Mouse (Mus musculus) left cerebral cortex, postnatal 4 days (tissue): ENCODE results near the gene Slc2a4. TPM values are rescaled to one million over a fixed set of nuclear protein-coding genes. Genes with fewer than 3 reads are reported as not detected.

ENCODE experiments used
- DNase-seq: peaks from one replicate; pipeline ENCODE4 v3.0.0-alpha.2; 2022
- intact Hi-C: fragments of 180-260 bp; cut with DNase I; formaldehyde crosslinking; loops from one replicate; pipeline ENCODE4 v1.15.1; 2025
- microRNA-seq: library from miRNA; unstranded; fragments of <30 nt; microRNA quantifications from one replicate; pipeline ENCODE4 v1.2.0, GENCODE M21; 2022
- total RNA-seq, 2 experiments: library from RNA; stranded (reverse); gene quantifications; 2 replicates each; pipeline ENCODE4 v1.2.3; 2021

Gene Slc2a4
- total RNA-seq, 2 experiments from 2014 or later, result 1.7 to 3.2 TPM

DNA sequence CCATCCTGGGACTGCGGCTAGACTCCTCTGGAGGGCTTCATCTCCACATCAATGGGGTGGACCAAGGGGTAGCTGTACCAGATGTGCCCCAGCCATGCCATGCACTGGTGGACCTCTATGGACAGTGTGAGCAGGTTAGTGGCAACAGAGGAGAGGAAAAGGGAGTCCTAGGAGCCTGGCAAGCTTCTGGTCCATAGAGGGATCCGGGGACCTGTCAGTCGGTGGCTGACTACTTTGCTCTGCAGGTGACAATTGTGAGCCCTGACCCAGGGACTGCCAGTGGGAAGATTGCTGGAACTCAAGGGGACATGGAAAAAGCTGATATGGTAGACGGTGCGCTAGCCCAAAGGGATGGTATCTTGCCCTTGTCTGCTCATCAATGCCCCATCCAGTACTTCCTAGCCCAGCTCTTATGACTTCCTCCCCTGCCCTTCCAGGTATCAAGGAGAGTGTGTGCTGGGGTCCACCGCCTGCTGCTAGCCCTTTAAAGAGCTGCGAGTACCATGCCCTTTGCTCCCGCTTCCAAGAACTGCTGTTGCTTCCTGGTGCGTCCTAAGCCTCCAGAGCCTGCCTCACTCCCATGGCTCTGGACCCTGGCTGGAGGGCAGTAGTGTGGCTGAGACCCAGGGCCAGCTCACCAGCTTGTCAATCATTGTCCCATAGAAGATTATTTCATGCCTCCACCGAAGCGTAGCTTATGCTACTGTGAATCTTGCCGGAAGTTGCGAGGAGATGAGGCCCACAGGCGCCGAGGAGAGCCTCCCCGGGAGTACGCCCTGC lies 37.0 kb downstream of the Slc2a4 start:
- intact Hi-C loops, result no loop called here
- no peak for DNase-seq

GRCm38 (mm10) chr11:69910177-69910576 lies 37.8 kb downstream of the Slc2a4 start:
- no peak for DNase-seq
- intact Hi-C loops, result no loop called here

GRCm38 (mm10) chr11:69909174-69909573 lies 38.8 kb downstream of the Slc2a4 start:
- intact Hi-C loops, result no loop called here
- no peak for DNase-seq

DNA sequence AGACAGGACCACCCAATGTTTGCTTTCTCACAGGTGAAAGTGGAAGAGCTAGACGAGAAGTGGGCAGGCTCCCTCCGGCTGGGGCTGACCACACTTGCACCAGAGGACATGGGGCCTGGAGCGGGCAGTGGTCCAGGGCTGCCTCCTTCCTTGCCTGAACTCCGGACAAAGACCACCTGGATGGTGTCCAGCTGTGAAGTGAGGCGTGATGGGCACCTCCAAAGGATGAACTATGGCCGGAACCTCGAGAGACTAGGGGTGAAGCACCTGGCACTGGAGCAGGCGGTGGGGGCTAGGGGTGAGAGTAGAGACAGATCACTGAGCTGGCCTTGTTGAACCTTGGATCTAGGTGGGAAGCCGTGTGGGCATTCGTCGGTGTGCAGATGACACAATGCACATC lies 39.3 kb downstream of the Slc2a4 start:
- DNase-seq, result no peak
- intact Hi-C loops, result no loop called here

- DNase-seq, result no peak
- intact Hi-C loops, result no loop called here
Observed at GRCm38 (mm10) chr11:69904311-69904710, 43.7 kb downstream of the Slc2a4 start.

GRCm38 (mm10) chr11:69902972-69903371 lies 45.0 kb downstream of the Slc2a4 start:
- DNase-seq, result no peak
- intact Hi-C loops, result no loop called here

- intact Hi-C loops, result no loop called here
- no peak for DNase-seq
Observed at GRCm38 (mm10) chr11:69901993-69902392, 46.0 kb downstream of the Slc2a4 start.

DNA sequence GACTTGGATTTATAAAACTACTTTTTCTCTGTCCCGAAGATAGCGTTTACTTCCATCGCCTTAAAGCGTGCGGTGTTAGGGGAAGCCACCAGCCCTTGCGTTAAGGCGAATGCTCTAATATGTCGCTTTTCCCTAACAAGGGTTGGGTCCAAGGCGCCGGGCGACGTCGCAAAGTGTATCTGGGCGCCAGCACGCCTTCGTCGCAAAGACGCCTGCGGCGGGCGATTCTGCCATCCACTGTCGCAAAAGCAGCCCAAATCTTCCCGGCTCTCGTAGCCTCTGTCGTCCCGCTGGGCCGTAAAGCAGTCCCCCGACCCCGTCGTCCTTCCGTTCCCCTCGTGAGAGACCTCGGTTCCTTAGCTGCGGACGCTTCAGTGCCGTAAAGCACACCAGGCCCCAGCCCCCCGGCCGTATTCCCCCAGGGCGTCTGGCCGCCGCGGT lies 46.6 kb downstream of the Slc2a4 start:
- intact Hi-C loops, result no loop called here
- DNase-seq, result peak; percentile 97

DNA sequence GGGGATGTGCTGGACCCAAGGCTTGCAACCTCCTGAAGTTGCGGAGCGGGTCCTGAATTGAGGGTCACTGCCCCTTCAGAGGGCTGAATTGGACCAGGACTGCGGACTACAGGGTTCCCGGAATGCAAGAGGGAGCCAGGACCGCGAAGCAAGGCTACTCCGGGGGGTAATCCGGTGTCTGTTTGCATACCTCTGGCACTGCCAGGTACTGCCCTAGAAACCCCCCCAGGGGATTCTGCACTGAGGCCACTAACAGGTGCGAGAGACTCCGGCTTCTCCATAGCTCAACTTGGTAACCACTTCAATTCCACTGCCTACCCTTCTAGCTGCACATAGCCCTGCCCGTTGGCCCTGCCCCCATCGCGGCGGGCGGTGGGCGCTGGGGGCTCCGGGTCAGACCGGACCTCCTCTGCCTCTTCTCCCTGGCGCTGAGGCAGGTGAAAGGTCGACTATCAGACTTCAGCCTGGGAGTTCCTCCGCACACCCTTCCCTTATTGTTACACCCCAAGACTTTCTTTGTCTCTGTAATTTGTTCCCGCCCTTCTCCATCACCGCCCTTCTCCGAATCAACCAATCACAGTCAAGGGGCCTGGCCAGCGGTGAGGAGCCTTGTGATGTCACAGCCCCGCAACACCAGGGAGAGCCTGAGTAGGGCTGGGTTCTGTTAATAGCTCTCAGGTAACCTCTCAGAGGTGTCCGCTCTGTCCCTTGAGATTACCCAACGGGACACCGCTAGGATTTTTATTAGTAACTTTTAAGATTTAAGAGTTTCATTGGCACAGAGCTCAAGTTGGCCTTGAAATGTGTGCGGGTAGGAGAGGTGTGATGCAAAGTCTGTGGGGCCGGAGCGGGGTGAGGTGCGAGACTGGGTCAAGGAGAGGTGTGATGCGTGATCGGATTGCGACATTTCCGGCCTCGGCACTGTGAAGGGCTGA lies 47.2 kb downstream of the Slc2a4 start, which contains the start of the genes 2810408A11Rik and Neurl4:
2810408A11Rik (minus strand) TSS at position 517 of the 935 bp plus-strand sequence.
Neurl4 (plus strand) TSS at position 602 of the 935 bp plus-strand sequence.
- intact Hi-C loops, result no loop called here
- peak; percentile 91 for DNase-seq

DNA sequence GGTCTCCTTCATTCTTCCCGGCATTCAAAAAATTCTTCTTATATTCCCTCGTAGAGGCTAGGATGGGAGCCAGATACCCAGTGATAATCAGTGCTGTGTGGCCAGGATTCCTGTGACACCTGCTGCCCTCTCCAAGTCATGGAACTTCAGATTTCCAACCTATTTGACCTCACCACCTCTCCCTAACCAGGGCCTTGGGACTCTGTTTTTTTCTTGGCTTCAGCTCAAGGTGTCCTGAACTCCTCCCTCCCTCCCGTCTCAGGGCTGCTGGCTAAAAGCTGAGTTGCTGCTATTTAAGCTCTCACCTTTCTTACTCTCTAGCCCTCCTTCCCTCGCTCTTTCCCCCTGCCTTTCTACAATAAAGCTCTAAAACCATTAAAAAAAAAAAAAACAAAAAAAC lies 48.1 kb downstream of the Slc2a4 start:
- intact Hi-C loops, result no loop called here
- DNase-seq, result no peak

GRCm38 (mm10) chr11:69895291-69895690 lies 52.7 kb downstream of the Slc2a4 start, which contains the start of gene Acap1:
TSS of gene Acap1 (minus strand) at chr11:69895539.
- intact Hi-C loops, result no loop called here
- no peak for DNase-seq

DNA sequence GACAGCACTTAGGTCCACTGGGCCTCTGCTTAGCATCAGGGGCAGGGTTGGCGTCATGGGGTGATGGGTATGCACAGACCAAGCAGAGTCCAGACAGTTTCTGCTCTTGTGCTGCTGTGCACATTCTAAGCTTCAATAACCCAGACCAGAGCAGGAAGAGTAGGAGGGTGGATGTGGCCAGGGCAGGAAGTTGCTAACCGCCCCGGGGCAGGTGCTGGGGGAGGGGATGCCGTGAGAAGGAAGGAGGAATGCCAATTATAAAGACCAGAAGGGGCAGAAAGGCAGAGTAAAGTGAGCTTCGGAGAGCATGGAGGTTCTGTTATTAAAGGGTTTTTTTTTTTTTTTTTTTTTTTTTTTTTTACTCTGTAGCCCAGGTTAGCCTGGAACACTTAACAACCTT lies 53.3 kb downstream of the Slc2a4 start:
- intact Hi-C loops, result no loop called here
- no peak for DNase-seq

Small RNA genes within 50 kb of the gene (microRNA-seq; reads per million reads assigned to microRNA genes)
- gene Gm44349, result not detected

Other genes with a start within 250 kb of the Slc2a4 start
- gene Polr2a, start 189.6 kb downstream of the Slc2a4 start, total RNA-seq, result 10 to 100 TPM; 49.6 to 54.6 TPM
- gene Slc35g3, start 186.2 kb downstream of the Slc2a4 start, total RNA-seq, result not detected
- gene Zbtb4, start 182.3 kb downstream of the Slc2a4 start, total RNA-seq, result 10 to 100 TPM; 47.9 to 52.5 TPM
- gene Chrnb1, start 152.2 kb downstream of the Slc2a4 start, total RNA-seq, result 1 to 10 TPM in 1 of 2 experiments, under 1 TPM in 1; 0.48 to 1.5 TPM
- 10 to 100 TPM; 25.2 to 29.6 TPM for gene Fgf11, start 146.3 kb downstream of the Slc2a4 start, total RNA-seq
- not detected for gene Tmem102, start 142.6 kb downstream of the Slc2a4 start, total RNA-seq
- not detected for gene Gm39566, start 132.9 kb downstream of the Slc2a4 start, total RNA-seq
- not detected for gene Spem2, start 129.7 kb downstream of the Slc2a4 start, total RNA-seq
- 1 to 10 TPM in 1 of 2 experiments, under 1 TPM in 1; 0.93 to 1.1 TPM for gene Spem1, start 126.0 kb downstream of the Slc2a4 start, total RNA-seq
- 100 to 1,000 TPM; 237 to 257 TPM for gene Nlgn2, start 110.4 kb downstream of the Slc2a4 start, total RNA-seq
- gene Tmem256, start 109.7 kb downstream of the Slc2a4 start, total RNA-seq, result 100 to 1,000 TPM; 140 to 155 TPM
- gene Plscr3, start 101.8 kb downstream of the Slc2a4 start, total RNA-seq, result 10 to 100 TPM; 46.2 to 52.1 TPM
- not detected for gene Tnk1, start 89.5 kb downstream of the Slc2a4 start, total RNA-seq
- not detected for gene Tmem95, start 70.2 kb downstream of the Slc2a4 start, total RNA-seq
- 1 to 10 TPM in 1 of 2 experiments, under 1 TPM in 1; 0.38 to 1.0 TPM for gene Kctd11, start 66.8 kb downstream of the Slc2a4 start, total RNA-seq
- under 1 TPM; 0.50 to 0.72 TPM for gene Acap1, start 52.6 kb downstream of the Slc2a4 start, total RNA-seq
- gene 2810408A11Rik, start 47.2 kb downstream of the Slc2a4 start, total RNA-seq, result 10 to 100 TPM in 1 of 2 experiments, 1 to 10 TPM in 1; 8.3 to 10.7 TPM
- 100 to 1,000 TPM; 157 to 165 TPM for gene Neurl4, start 47.1 kb downstream of the Slc2a4 start, total RNA-seq
- gene Gps2, start 34.3 kb downstream of the Slc2a4 start, total RNA-seq, result 10 to 100 TPM; 37.8 to 38.3 TPM
- gene Eif5a, start 26.2 kb downstream of the Slc2a4 start, total RNA-seq, result 100 to 1,000 TPM; 539 to 555 TPM
- 10 to 100 TPM; 16.1 to 23.5 TPM for gene Ybx2, start 12.4 kb downstream of the Slc2a4 start, total RNA-seq
- gene Cldn7, start 16.6 kb upstream of the Slc2a4 start, total RNA-seq, result not detected
- gene Ctdnep1, start 33.0 kb upstream of the Slc2a4 start, total RNA-seq, result 100 to 1,000 TPM in 1 of 2 experiments, 10 to 100 TPM in 1; 89.3 to 102 TPM
- 100 to 1,000 TPM; 112 to 116 TPM for gene Elp5, start 34.3 kb upstream of the Slc2a4 start, total RNA-seq
- gene Gabarap, start 43.0 kb upstream of the Slc2a4 start, total RNA-seq, result 100 to 1,000 TPM; 303 to 307 TPM
- 10 to 100 TPM; 46.2 to 48.7 TPM for gene Phf23, start 47.6 kb upstream of the Slc2a4 start, total RNA-seq
- 10 to 100 TPM; 38.8 to 40.1 TPM for gene Dvl2, start 52.4 kb upstream of the Slc2a4 start, total RNA-seq
- gene Acadvl, start 67.2 kb upstream of the Slc2a4 start, total RNA-seq, result 10 to 100 TPM; 44.8 to 45.0 TPM
- gene Dlg4, start 68.8 kb upstream of the Slc2a4 start, total RNA-seq, result 100 to 1,000 TPM; 496 to 497 TPM
- gene Asgr1, start 105.9 kb upstream of the Slc2a4 start, total RNA-seq, result 1 to 10 TPM; 3.7 to 3.9 TPM
- not detected for gene Asgr2, start 144.5 kb upstream of the Slc2a4 start, total RNA-seq
- gene Mgl2, start 182.1 kb upstream of the Slc2a4 start, total RNA-seq, result under 1 TPM; 0.30 to 0.95 TPM
- gene Clec10a, start 208.0 kb upstream of the Slc2a4 start, total RNA-seq, result 1 to 10 TPM; 1.3 to 2.9 TPM